Mouse (Mus musculus): ENCODE results near the gene Nphs2. TPM values are rescaled to one million over a fixed set of nuclear protein-coding genes. Genes with fewer than 3 reads are reported as not detected.

Nphs2 gene
- polyA plus RNA-seq, 1 experiment from 2014 or later = 64.3 TPM

GRCm38 (mm10) chr1:156345633-156346032 is 35.1 kb downstream of the Nphs2 start:
- H3K4me2 ChIP-seq (ENCODE audit: low read length) = no peak overlapping the region
- H3K27me3 ChIP-seq (ENCODE audit: insufficient read depth, low read length) = no peaks in the 10 kb centered on the region
- no peaks in the 10 kb centered on the region for H3K36me3 ChIP-seq (ENCODE audit: insufficient read depth, low read length)
- no peak for ATAC-seq (replicated peaks; ENCODE audit: low FRiP score, low read depth)
- WGBS = 89% methylated on average over 4 of the region's 4 CpGs
- H3K9me3 ChIP-seq (replicated peaks; ENCODE audit: low read length) = no peaks in the 10 kb centered on the region
- TF ChIP-seq CTCF (IDR thresholded peaks at IDR 0.05; ENCODE audit: low read depth) = no peak
- no peaks in the 10 kb centered on the region for H3K4me1 ChIP-seq (replicated peaks; ENCODE audit: insufficient read depth, low read length)
- H3K9ac ChIP-seq (ENCODE audit: low read depth, low read length) = no peak overlapping the region
- no peak overlapping the region for H3K27ac ChIP-seq
- no peak overlapping the region for H3K4me3 ChIP-seq (replicated peaks; ENCODE audit: low read depth, low read length)
- no peak for DNase-seq (ENCODE audit: low spot score)

GRCm38 (mm10) chr1:156349031-156349430 is 38.5 kb downstream of the Nphs2 start:
- no peaks in the 10 kb centered on the region for H3K4me1 ChIP-seq (replicated peaks; ENCODE audit: insufficient read depth, low read length)
- 83% methylated on average over 4 of the region's 4 CpGs for WGBS
- no peaks in the 10 kb centered on the region for H3K9me3 ChIP-seq (replicated peaks; ENCODE audit: low read length)

DNA sequence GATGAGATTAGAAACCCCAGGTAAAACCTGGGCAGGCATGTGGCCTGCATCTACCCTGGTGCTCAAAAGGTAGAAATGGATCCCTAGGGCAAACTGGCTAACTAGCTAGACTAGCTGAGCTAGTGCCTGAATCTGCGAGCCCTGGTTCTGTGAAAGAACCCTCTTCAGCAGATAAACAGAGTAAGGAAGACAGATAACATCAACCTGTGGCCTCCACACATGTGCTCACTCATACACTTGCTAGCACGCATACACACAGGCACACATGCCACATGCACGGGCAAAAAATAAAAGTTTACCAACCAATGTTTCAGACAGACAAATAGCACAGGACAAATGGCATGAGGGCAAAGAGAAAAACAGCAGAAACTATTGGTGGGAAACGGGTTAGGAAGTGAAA is 39.9 kb downstream of the Nphs2 start:
- no peak for ATAC-seq (replicated peaks; ENCODE audit: low FRiP score, low read depth)
- DNase-seq (ENCODE audit: low spot score) = no peak
- Histone ChIP-seq H3K9me3 (replicated peaks; ENCODE audit: low read length) (no peaks in the 10 kb centered on the region), H3K4me1 (replicated peaks; ENCODE audit: insufficient read depth, low read length) (no peaks in the 10 kb centered on the region), H3K36me3 (ENCODE audit: insufficient read depth, low read length) (no peaks in the 10 kb centered on the region), H3K9ac (ENCODE audit: low read depth, low read length) (no peak overlapping the region), H3K27me3 (ENCODE audit: insufficient read depth, low read length) (no peaks in the 10 kb centered on the region), H3K27ac (no peak overlapping the region), H3K4me3 (replicated peaks; ENCODE audit: low read depth, low read length) (no peak overlapping the region), H3K4me2 (ENCODE audit: low read length) (no peak overlapping the region)
- TF ChIP-seq CTCF (IDR thresholded peaks at IDR 0.05; ENCODE audit: low read depth) = no peak
- WGBS = 91% methylated on average over 4 of the region's 4 CpGs

More at GRCm38 (mm10) chr1:156349031-156349430, 38.5 kb downstream of the Nphs2 start:
- no peak overlapping the region for H3K27ac ChIP-seq
- ATAC-seq (replicated peaks; ENCODE audit: low FRiP score, low read depth) (no peak), DNase-seq (ENCODE audit: low spot score) (no peak)
- H3K4me2 ChIP-seq (ENCODE audit: low read length) = no peak overlapping the region
- H3K27me3 ChIP-seq (ENCODE audit: insufficient read depth, low read length) = no peaks in the 10 kb centered on the region
- no peak for TF ChIP-seq CTCF (IDR thresholded peaks at IDR 0.05; ENCODE audit: low read depth)
- H3K36me3 ChIP-seq (ENCODE audit: insufficient read depth, low read length) = no peaks in the 10 kb centered on the region
- H3K4me3 ChIP-seq (replicated peaks; ENCODE audit: low read depth, low read length) = no peak overlapping the region
- no peak overlapping the region for H3K9ac ChIP-seq (ENCODE audit: low read depth, low read length)

DNA sequence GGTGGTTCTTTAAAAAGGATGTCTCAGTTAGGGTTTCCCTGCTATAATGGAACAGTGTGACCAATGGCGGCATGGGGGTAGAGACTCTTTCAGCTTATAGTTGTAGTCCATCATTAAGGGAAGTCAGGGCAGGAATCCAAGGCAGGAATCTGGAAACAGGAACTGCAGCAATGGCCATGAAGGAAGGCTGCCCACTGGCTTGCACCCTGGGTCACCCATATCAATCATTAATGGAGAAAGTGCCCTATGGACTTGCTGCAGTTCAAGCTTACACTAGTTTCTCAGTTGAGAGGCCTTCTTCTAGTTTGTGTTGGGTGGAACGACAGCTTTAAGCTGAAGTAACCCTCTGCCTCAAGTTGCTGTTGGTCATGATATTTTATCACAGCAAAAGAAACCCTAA is 41.9 kb downstream of the Nphs2 start:
- DNase-seq (ENCODE audit: low spot score) = no peak
- H3K4me1 ChIP-seq (replicated peaks; ENCODE audit: insufficient read depth, low read length) = no peaks in the 10 kb centered on the region

DNA sequence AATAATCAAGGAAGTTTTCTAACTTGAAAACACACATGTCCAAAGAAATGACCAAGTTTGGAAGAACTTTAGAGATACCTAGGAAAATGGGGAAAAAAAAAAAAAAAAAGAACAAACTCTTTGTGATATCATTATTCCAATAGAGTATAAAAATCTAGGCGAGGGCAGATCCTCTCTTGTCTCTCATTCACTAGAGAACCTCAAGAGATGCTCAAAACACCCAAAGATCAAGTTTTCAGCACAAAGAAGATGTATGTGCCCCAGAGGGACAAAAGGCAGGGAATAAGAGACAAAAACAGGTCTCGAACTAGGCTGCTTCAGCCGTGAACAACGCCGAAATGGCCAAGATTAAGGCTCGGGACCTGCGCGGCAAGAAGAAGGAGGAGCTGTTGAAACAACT is 55.2 kb downstream of the Nphs2 start, which contains the start of gene Gm2000:
TSS of gene Gm2000 (plus strand) at position 301 of the 400 bp plus-strand sequence.
- Histone ChIP-seq H3K4me2 (ENCODE audit: low read length) (no peak within 1 kb of the TSS), H3K27ac (no peak within 1 kb of the TSS), H3K4me3 (replicated peaks; ENCODE audit: low read depth, low read length) (no peak within 1 kb of the TSS), H3K9ac (ENCODE audit: low read depth, low read length) (no peak within 1 kb of the TSS), H3K4me1 (replicated peaks; ENCODE audit: insufficient read depth, low read length) (no peaks in the 10 kb centered on the region), H3K27me3 (ENCODE audit: insufficient read depth, low read length) (no peaks in the 10 kb centered on the region), H3K36me3 (ENCODE audit: insufficient read depth, low read length) (no peaks in the 10 kb centered on the region), H3K9me3 (replicated peaks; ENCODE audit: low read length) (no peaks in the 10 kb centered on the region)
- DNase-seq (ENCODE audit: low spot score) (no peak), ATAC-seq (replicated peaks; ENCODE audit: low FRiP score, low read depth) (no peak)
- TF ChIP-seq CTCF (IDR thresholded peaks at IDR 0.05; ENCODE audit: low read depth) = no peak
- 86% methylated on average over 8 of the region's 8 CpGs for WGBS

More for the DNA sequence above, 41.9 kb downstream of the Nphs2 start:
- Histone ChIP-seq H3K27ac (no peak overlapping the region), H3K4me3 (replicated peaks; ENCODE audit: low read depth, low read length) (no peak overlapping the region), H3K27me3 (ENCODE audit: insufficient read depth, low read length) (no peaks in the 10 kb centered on the region), H3K36me3 (ENCODE audit: insufficient read depth, low read length) (no peaks in the 10 kb centered on the region), H3K4me2 (ENCODE audit: low read length) (no peak overlapping the region), H3K9me3 (replicated peaks; ENCODE audit: low read length) (no peaks in the 10 kb centered on the region), H3K9ac (ENCODE audit: low read depth, low read length) (no peak overlapping the region)
- ATAC-seq (replicated peaks; ENCODE audit: low FRiP score, low read depth) = no peak
- TF ChIP-seq CTCF (IDR thresholded peaks at IDR 0.05; ENCODE audit: low read depth) = no peak
- WGBS = 92% methylated on average over 2 of the region's 2 CpGs

Other genes starting within 250 kb of the Nphs2 start
- 0.63 and 0.94 TPM in 2 replicates for gene Fam163a, start 105.7 kb upstream of the Nphs2 start, polyA plus RNA-seq (2015; fragmentation: Nextera tagmentation; extraction: Ambion mirVana)
- 4.5 and 4.7 TPM in 2 replicates for gene Tdrd5, start 7.1 kb upstream of the Nphs2 start, polyA plus RNA-seq (2015; fragmentation: Nextera tagmentation; extraction: Ambion mirVana)
- 763 and 841 TPM in 2 replicates for gene Gm2000, start 55.3 kb downstream of the Nphs2 start, polyA plus RNA-seq (2015; fragmentation: Nextera tagmentation; extraction: Ambion mirVana)
- 0.11 and 0.27 TPM in 2 replicates for gene Axdnd1, start 110.4 kb downstream of the Nphs2 start, polyA plus RNA-seq (2015; fragmentation: Nextera tagmentation; extraction: Ambion mirVana)
- 30.5 and 37.9 TPM in 2 replicates for gene Soat1, start 163.6 kb downstream of the Nphs2 start, polyA plus RNA-seq (2015; fragmentation: Nextera tagmentation; extraction: Ambion mirVana)
- gene Gm10031, start 213.3 kb downstream of the Nphs2 start, polyA plus RNA-seq (2015; fragmentation: Nextera tagmentation; extraction: Ambion mirVana) = 0.45 and 0.54 TPM in 2 replicates
- 2.4 and 3.0 TPM in 2 replicates for gene Abl2, start 248.1 kb downstream of the Nphs2 start, polyA plus RNA-seq (2015; fragmentation: Nextera tagmentation; extraction: Ambion mirVana)

All from kidney, postnatal 0 days (tissue).